Mouse (Mus musculus) CH12.LX (cell line): Measurements from ENCODE around the gene Gm29735. TPM values are rescaled to one million over a fixed set of nuclear protein-coding genes. Genes with fewer than 3 reads are reported as not detected.

Experiments used
- DNase-seq: peaks from one replicate; pipeline ENCODE4 v3.0.0-alpha.2; 2013; ENCODE audit errors: extremely low read depth
- H3K27ac ChIP-seq: 2 replicates; pipeline ENCODE4 v1.5.1; 2012; ENCODE audit warnings: low read depth, mild to moderate bottlenecking, control low read depth, moderate library complexity; ENCODE audit not compliant: insufficient read depth
- H3K27me3 ChIP-seq: replicated peaks from 2 replicates; pipeline ENCODE3; 2012; ENCODE audit warnings: inconsistent platforms
- H3K36me3 ChIP-seq, 2 experiments: replicated peaks in 1 of 2; 2 replicates each; pipeline versions ENCODE3 to v1.6.1; 2012; ENCODE audit warnings: inconsistent platforms in 1 of 2, low read length in 1 of 2, mild to moderate bottlenecking in 1 of 2, mixed read lengths in 1 of 2, moderate library complexity in 1 of 2; ENCODE audit not compliant: control insufficient read depth in 1 of 2, insufficient read depth in 1 of 2
- H3K4me1 ChIP-seq, 2 experiments: 2 replicates each; pipeline ENCODE4 v1.6.1; 2012; ENCODE audit warnings: inconsistent platforms in 1 of 2, moderate library complexity in 1 of 2; ENCODE audit not compliant: insufficient read depth in 2 of 2, control insufficient read depth in 1 of 2
- H3K4me2 ChIP-seq: 2 replicates; pipeline ENCODE4 v1.6.1; 2012; ENCODE audit warnings: low read depth, mild to moderate bottlenecking, control low read depth; ENCODE audit not compliant: poor library complexity, insufficient read depth, severe bottlenecking
- H3K4me3 ChIP-seq, 3 experiments: fragments of 150-350 bp in 1 of 3; sonication (generic) in 1 of 3; replicated peaks in 1 of 3; 2 replicates each; pipeline versions ENCODE3 to v1.5.1; 2011 to 2012; ENCODE audit warnings: low read depth in 2 of 3, low read length in 2 of 3, mild to moderate bottlenecking in 2 of 3, moderate library complexity in 2 of 3, control low read depth in 1 of 3, improper control_type of control experiment in 1 of 3, inconsistent platforms in 1 of 3, mixed read lengths in 1 of 3; ENCODE audit not compliant: poor library complexity in 1 of 3
- H3K79me2 ChIP-seq: replicated peaks from 2 replicates; pipeline ENCODE4 v1.6.1; 2012; ENCODE audit warnings: mild to moderate bottlenecking, moderate library complexity; ENCODE audit not compliant: control insufficient read depth, poor library complexity, insufficient read depth, severe bottlenecking; ENCODE audit errors: extremely low read depth
- H3K9ac ChIP-seq: 2 replicates; pipeline ENCODE4 v1.6.1; 2012; ENCODE audit warnings: low read depth, mild to moderate bottlenecking, control low read depth, moderate library complexity; ENCODE audit not compliant: insufficient read depth
- H3K9me3 ChIP-seq: replicated peaks from 2 replicates; pipeline ENCODE3; 2012; ENCODE audit warnings: low read length, inconsistent platforms, mixed read lengths
- BHLHE40 ChIP-seq: IDR thresholded peaks from 2 replicates; pipeline ENCODE4 v1.6.1; 2011; ENCODE audit warnings: mild to moderate bottlenecking, low read depth, low read length, improper control_type of control experiment
- CTCF ChIP-seq, 2 experiments: IDR thresholded peaks in 1 of 2; conservative IDR thresholded peaks in 1 of 2; 2 replicates each; pipeline ENCODE4 v1.5.1; 2011 to 2012; ENCODE audit warnings: low read depth in 2 of 2, low read length in 2 of 2, improper control_type of control experiment in 1 of 2, inconsistent platforms in 1 of 2, mild to moderate bottlenecking in 1 of 2, moderate library complexity in 1 of 2
- E2F4 ChIP-seq: IDR thresholded peaks from 2 replicates; pipeline ENCODE4 v1.6.1; 2011; ENCODE audit warnings: low read depth, low read length, improper control_type of control experiment; ENCODE audit not compliant: insufficient replicate concordance
- EP300 ChIP-seq: IDR thresholded peaks from 2 replicates; pipeline ENCODE4 v1.6.1; 2011; ENCODE audit warnings: low read length, improper control_type of control experiment
- ETS1 ChIP-seq: conservative IDR thresholded peaks from 2 replicates; pipeline ENCODE4 v1.6.1; 2012; ENCODE audit warnings: low read depth, mild to moderate bottlenecking, inconsistent platforms, low read length, improper control_type of control experiment, moderate library complexity
- GABPA ChIP-seq: IDR thresholded peaks from 2 replicates; pipeline ENCODE4 v1.6.1; 2012; ENCODE audit warnings: low read depth, low read length, improper control_type of control experiment, inconsistent platforms; ENCODE audit not compliant: insufficient replicate concordance
- IRF4 ChIP-seq: IDR thresholded peaks from 2 replicates; pipeline ENCODE4 v1.6.1; 2014; ENCODE audit warnings: low read depth, mild to moderate bottlenecking, inconsistent platforms, low read length, improper control_type of control experiment
- KAT2A ChIP-seq: IDR thresholded peaks from 2 replicates; pipeline ENCODE4 v1.6.1; 2012; ENCODE audit warnings: low read length, improper control_type of control experiment, inconsistent platforms; ENCODE audit not compliant: insufficient replicate concordance
- MAX ChIP-seq: IDR thresholded peaks from 2 replicates; pipeline ENCODE4 v1.6.1; 2011; ENCODE audit warnings: low read length, improper control_type of control experiment
- MEF2A ChIP-seq: IDR thresholded peaks from 2 replicates; pipeline ENCODE4 v1.6.1; 2014; ENCODE audit warnings: low read depth, mild to moderate bottlenecking, inconsistent platforms, low read length, improper control_type of control experiment, borderline replicate concordance
- NRF1 ChIP-seq: IDR thresholded peaks from 2 replicates; pipeline ENCODE4 v1.6.1; 2014; ENCODE audit warnings: low read depth, mild to moderate bottlenecking, inconsistent platforms, low read length, improper control_type of control experiment, moderate library complexity
- POLR2A ChIP-seq: IDR thresholded peaks from 2 replicates; pipeline ENCODE4 v1.6.1; 2011; ENCODE audit warnings: low read depth, mild to moderate bottlenecking, improper control_type of control experiment, low read length
- RAD21 ChIP-seq: IDR thresholded peaks from 2 replicates; pipeline ENCODE4 v1.6.1; 2011; ENCODE audit warnings: low read depth, mild to moderate bottlenecking, low read length, improper control_type of control experiment, moderate library complexity
- SIN3A ChIP-seq: IDR thresholded peaks from 2 replicates; pipeline ENCODE4 v1.6.1; 2012; ENCODE audit warnings: low read length, improper control_type of control experiment, inconsistent platforms
- SMC3 ChIP-seq: IDR thresholded peaks from 2 replicates; pipeline ENCODE4 v1.6.1; 2011; ENCODE audit warnings: low read depth, low read length, improper control_type of control experiment
- USF2 ChIP-seq: conservative IDR thresholded peaks from 2 replicates; pipeline ENCODE4 v1.6.1; 2011; ENCODE audit warnings: low read depth, low read length, improper control_type of control experiment
- ZMIZ1 ChIP-seq: IDR thresholded peaks from 2 replicates; pipeline ENCODE4 v1.6.1; 2012; ENCODE audit warnings: low read depth, mild to moderate bottlenecking, inconsistent platforms, low read length, improper control_type of control experiment
- dilution Hi-C: fragments of 300-500 bp; cut with MboI; formaldehyde crosslinking; loops from 2 replicates; pipeline ENCODE4 v1.14.3; 2020; ENCODE audit warnings: low sequenced_read_pairs; ENCODE audit not compliant: extremely low pct_unique_long_range_greater_than_20kb, extremely low pct_ligation_motif_present
- in situ Hi-C: fragments of 300-500 bp; cut with MboI; formaldehyde crosslinking; loops from 3 replicates; pipeline ENCODE4 v1.14.3; 2019; ENCODE audit warnings: low sequenced_read_pairs, low pct_ligation_motif_present, low pct_unique_long_range_greater_than_20kb, mixed read lengths
- polyA plus RNA-seq: library from polyadenylated mRNA; unstranded; fragments of >175 nt; gene quantifications from 2 replicates; pipeline ENCODE4 v1.2.1, GENCODE M21; 2012; ENCODE audit warnings: low read depth; ENCODE audit not compliant: insufficient read length
- total RNA-seq, 2 experiments: library from RNA; depleted of rRNA; stranded (reverse); fragments of 300-350 nt in 1 of 2; fragments of >200 nt in 1 of 2; gene quantifications; 2 replicates each; pipeline ENCODE4 v1.2.3; 2012 to 2014

The Gm29735 gene
- total and polyA plus RNA-seq, 3 experiments, result not detected

GRCm38 (mm10) chr7:142155308-142155707 lies 1.6 kb downstream of the Gm29735 start:
- no peaks in the 10 kb centered on the region for H3K4me1 ChIP-seq

DNA sequence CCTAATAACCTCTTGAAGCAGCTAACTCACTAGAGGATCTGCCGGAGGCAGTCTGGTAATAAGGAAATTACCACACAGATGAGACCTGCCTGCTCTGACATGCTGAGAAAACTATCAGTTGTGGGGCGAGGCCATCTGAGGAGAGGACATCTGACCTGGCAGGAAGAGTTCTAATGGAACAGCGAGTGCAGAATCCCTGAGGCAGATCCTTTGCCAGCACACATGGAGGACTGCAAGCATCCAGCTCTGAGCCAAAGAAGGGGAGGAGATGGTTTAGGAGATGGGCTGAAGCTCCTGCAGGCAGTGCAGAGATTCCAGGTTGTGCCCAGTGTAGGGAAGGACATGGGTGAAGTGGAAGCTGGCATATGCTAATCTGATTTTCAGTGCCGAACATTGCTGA lies 4.7 kb downstream of the Gm29735 start:
- Histone ChIP-seq H3K4me2 (no peak overlapping the region), H3K27ac (no peak overlapping the region), H3K4me3 (no peak overlapping the region), H3K4me1 (no peaks in the 10 kb centered on the region), H3K27me3 (peaks cover 43% of the 10 kb centered on the region), H3K79me2 (no peaks in the 10 kb centered on the region), H3K36me3 (no peaks in the 10 kb centered on the region), H3K9me3 (peaks cover 7% of the 10 kb centered on the region), H3K9ac (no peak overlapping the region)
- no peak for TF ChIP-seq ETS1
- in situ Hi-C loops, result no loop called here
- DNase-seq, result no peak
- dilution Hi-C loops, result no loop called here

More at GRCm38 (mm10) chr7:142155308-142155707, 1.6 kb downstream of the Gm29735 start:
- dilution Hi-C loops, result no loop called here
- in situ Hi-C loops, result no loop called here
- Histone ChIP-seq H3K4me3 (no peak overlapping the region), H3K36me3 (no peaks in the 10 kb centered on the region), H3K9me3 (peaks cover 4% of the 10 kb centered on the region), H3K27ac (no peak overlapping the region), H3K79me2 (no peaks in the 10 kb centered on the region), H3K9ac (no peak overlapping the region), H3K4me2 (no peak overlapping the region), H3K27me3 (peaks cover 67% of the 10 kb centered on the region)
- TF ChIP-seq POLR2A (no peak), MEF2A (no peak), GABPA (no peak), MAX (no peak), SMC3 (no peak), RAD21 (no peak), NRF1 (no peak), SIN3A (no peak), ETS1 (no peak), KAT2A (no peak), IRF4 (no peak), BHLHE40 (no peak), USF2 (no peak), ZMIZ1 (no peak), E2F4 (no peak), EP300 (no peak), CTCF (conservative IDR thresholded peaks at IDR 0.05 in 1 of 2, IDR thresholded peaks at IDR 0.05 in 1 of 2; ENCODE audit: low read depth in 2 of 2, low read length in 2 of 2) (no peak)
- no peak for DNase-seq
